In genomic region chr5:113516873-113517336, GRCm38 (mm10) we compare ENCODE assay signal across 10 mouse cellular contexts. TPM values are rescaled to one million over a fixed set of nuclear protein-coding genes. Genes with fewer than 3 reads are reported as not detected.
A peak's percentile ranks its signal among the peaks of the same experiment; 100 is the strongest.
DNase-seq lines count a peak whose midpoint lies in the region; ATAC-seq lines count a peak whose summit lies in the region.
"Had no signal": no experiment of that assay in that cellular context is flagged by ENCODE, and none has a peak within 500 bp of the region (broad histone marks: within the 10 kb centered on the region; RNA-seq: fewer than 3 reads in every experiment).

No protein-coding gene starts in this region.

- no peak for ATAC-seq in liver, embryonic 11.5 days (replicated peaks; ENCODE audit: low FRiP score)
- ATAC-seq in forebrain, embryonic 12.5 days (ENCODE audit: low FRiP score), result peak; percentile 78
- ATAC-seq in neural tube, embryonic 12.5 days (ENCODE audit: low FRiP score, low read depth), result 0 out of 2 replicates have a peak, but pooled peaks have one; percentile 41
- no peak for ATAC-seq in megakaryocyte, adult 5-6 weeks (ENCODE audit: poor library complexity, severe bottlenecking)

- DNase-seq in liver, result peak; percentile 15
- DNase-seq in liver, embryonic 11.5 days (ENCODE audit: low spot score), result no peak
- DNase-seq in kidney, postnatal 10 days, result peak; percentile 52
- no peak for DNase-seq in ovary, adult 18-20 months (ENCODE audit: low spot score)
- no peak for DNase-seq in frontal cortex, postnatal 25 days (ENCODE audit: low spot score in 2 of 2)
- DNase-seq: thymus, postnatal 36 days had no signal

- no peak overlapping the region for H3K4me3 ChIP-seq in liver, embryonic 11.5 days (ENCODE audit: low read depth, low read length)
- no peak overlapping the region for H3K4me3 ChIP-seq in forebrain, embryonic 12.5 days (replicated peaks)
- H3K4me3 ChIP-seq in neural tube, embryonic 12.5 days, result no peak overlapping the region
- H3K4me3 ChIP-seq: megakaryocyte, embryonic 14.5 days had no signal

- no peaks in the 10 kb centered on the region for H3K27me3 ChIP-seq in liver, embryonic 11.5 days (replicated peaks; ENCODE audit: control insufficient read depth, insufficient read depth, low read length)
- peaks cover 7% of the 10 kb centered on the region; the same call in 1 of the 2 replicates for H3K27me3 ChIP-seq in forebrain, embryonic 12.5 days
- no peaks in the 10 kb centered on the region for H3K27me3 ChIP-seq in neural tube, embryonic 12.5 days (replicated peaks)

- H3K9me3 ChIP-seq in liver, embryonic 11.5 days (ENCODE audit: control insufficient read depth, low read length), result no peaks in the 10 kb centered on the region
- no peaks in the 10 kb centered on the region for H3K9me3 ChIP-seq in forebrain, embryonic 12.5 days
- no peaks in the 10 kb centered on the region for H3K9me3 ChIP-seq in neural tube, embryonic 12.5 days
- H3K9me3 ChIP-seq: megakaryocyte, embryonic 14.5 days had no signal

- H3K9ac ChIP-seq in liver, embryonic 11.5 days (ENCODE audit: low read depth, low read length), result no peak overlapping the region
- 0 out of 2 replicates have a peak overlapping the region, but pooled peaks have one; percentile 3 for H3K9ac ChIP-seq in forebrain, embryonic 12.5 days
- 0 out of 2 replicates have a peak overlapping the region, but pooled peaks have one; percentile 13 for H3K9ac ChIP-seq in neural tube, embryonic 12.5 days

- H3K27ac ChIP-seq in liver, embryonic 11.5 days (ENCODE audit: low read depth, low read length), result no peak overlapping the region
- peak overlapping the region; percentile 51 for H3K27ac ChIP-seq in forebrain, embryonic 12.5 days
- H3K27ac ChIP-seq in neural tube, embryonic 12.5 days, result peak overlapping the region; percentile 33; the same call in 1 of the 2 replicates

- no peaks in the 10 kb centered on the region for H3K4me1 ChIP-seq in liver, embryonic 11.5 days (replicated peaks; ENCODE audit: control insufficient read depth, insufficient read depth, low read length)
- H3K4me1 ChIP-seq in forebrain, embryonic 12.5 days, result peaks cover 23% of the 10 kb centered on the region
- peaks cover 21% of the 10 kb centered on the region for H3K4me1 ChIP-seq in neural tube, embryonic 12.5 days
- H3K4me1 ChIP-seq: megakaryocyte, embryonic 14.5 days had no signal

- WGBS in liver, embryonic 11.5 days, result 30% methylated on average over 14 of the region's 14 CpGs
- WGBS in forebrain, embryonic 12.5 days, result 19% methylated on average over 14 of the region's 14 CpGs
- WGBS in neural tube, embryonic 12.5 days, result 25% methylated on average over 14 of the region's 14 CpGs

- H3K36me3 ChIP-seq in liver, embryonic 11.5 days (ENCODE audit: control insufficient read depth, insufficient read depth, low read length), result no peaks in the 10 kb centered on the region
- H3K36me3 ChIP-seq in forebrain, embryonic 12.5 days (replicated peaks), result no peaks in the 10 kb centered on the region
- no peaks in the 10 kb centered on the region for H3K36me3 ChIP-seq in neural tube, embryonic 12.5 days

- no peak overlapping the region for H3K4me2 ChIP-seq in liver, embryonic 11.5 days
- H3K4me2 ChIP-seq in forebrain, embryonic 12.5 days, result peak overlapping the region; percentile 37
- peak overlapping the region; percentile 28 for H3K4me2 ChIP-seq in neural tube, embryonic 12.5 days (replicated peaks)

RNA-seq across cellular contexts. Expression of gene Wscd2, which starts 26.8 kb away (rescaled TPM):
- 0.29 and 0.45 TPM in 2 replicates for polyA plus RNA-seq in liver, embryonic 11.5 days (2014; fragmentation: Nextera tagmentation; extraction: Ambion mirVana)
- 8.4 and 8.7 TPM in 2 replicates for polyA plus RNA-seq in forebrain, embryonic 12.5 days (2016; fragmentation: Nextera tagmentation; extraction: Ambion mirVana)
- polyA plus RNA-seq in neural tube, embryonic 12.5 days (2016; fragmentation: Nextera tagmentation; extraction: Ambion mirVana), result 16.5 and 19.2 TPM in 2 replicates
- 0.16 TPM in 1 of 2 replicates, not detected in the other for total RNA-seq in megakaryocyte, adult 5-6 weeks (2015)
- 0.18 TPM in 1 of 2 replicates, not detected in the other for total RNA-seq in megakaryocyte, adult 5-6 weeks (2017)

Comparison
In these comparisons a context has a peak if more than half of its experiments do, and no peak if none do; other contexts are left out.
1. DNase-seq: peak in liver (single experiment) and kidney, postnatal 10 days (single experiment); none in liver, embryonic 11.5 days (single experiment), ovary, adult 18-20 months (single experiment) and frontal cortex, postnatal 25 days (0 of 2).
2. ATAC-seq: peak in forebrain, embryonic 12.5 days (single experiment) and neural tube, embryonic 12.5 days (single experiment); none in liver, embryonic 11.5 days (single experiment) and megakaryocyte, adult 5-6 weeks (single experiment).